In the genomic region with DNA sequence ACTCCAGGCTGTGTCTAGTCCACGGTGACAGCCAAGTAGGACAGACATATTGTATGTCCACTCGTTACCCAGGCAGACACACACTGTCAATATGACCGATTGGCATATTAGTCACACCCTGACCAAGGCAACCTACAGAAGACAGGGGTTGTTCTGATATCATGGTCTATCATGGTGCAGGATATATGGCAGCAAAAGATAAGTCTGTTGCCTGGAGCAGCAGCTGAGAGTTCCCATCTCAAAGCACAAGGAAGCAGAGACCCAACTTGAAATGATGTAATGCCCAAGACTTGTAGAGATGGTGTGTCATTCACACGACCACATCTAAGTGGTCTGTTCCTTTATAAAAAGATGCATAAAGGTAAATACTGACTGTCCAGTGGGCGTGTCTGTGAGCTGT, we compare ENCODE assay signal across 49 mouse cellular contexts. TPM values are rescaled to one million over a fixed set of nuclear protein-coding genes. Genes with fewer than 3 reads are reported as not detected.
"Had no signal": no experiment of that assay in that cellular context is flagged by ENCODE, and none has a peak within 500 bp of the region (broad histone marks: within the 10 kb centered on the region; RNA-seq: fewer than 3 reads in every experiment).

No protein-coding gene starts in this region.

- ATAC-seq: hindbrain, embryonic 16.5 days; hindbrain, postnatal 0 days; inflammation-experienced regulatory T-cells, adult 6 months; intestine, embryonic 15.5 days; intestine, embryonic 16.5 days; intestine, postnatal 0 days had no signal

- H3K9ac ChIP-seq: heart, embryonic 12.5 days; heart, embryonic 13.5 days; heart, embryonic 15.5 days; hindbrain, embryonic 12.5 days; hindbrain, embryonic 13.5 days; hindbrain, embryonic 14.5 days; hindbrain, embryonic 15.5 days; intestine, embryonic 15.5 days; kidney, embryonic 15.5 days had no signal

- H3K4me1 ChIP-seq: heart, embryonic 10.5 days; heart, embryonic 12.5 days; heart, embryonic 13.5 days; heart, embryonic 15.5 days had no signal

- H3K4me3 ChIP-seq: heart, embryonic 10.5 days; heart, embryonic 12.5 days; heart, embryonic 13.5 days; heart, embryonic 15.5 days; hindbrain, embryonic 10.5 days; hindbrain, embryonic 12.5 days; hindbrain, embryonic 13.5 days; hindbrain, embryonic 15.5 days; intestine, embryonic 15.5 days; kidney, embryonic 15.5 days; layer of hippocampus, adult 2 months had no signal

- H3K27me3 ChIP-seq: intestine, embryonic 15.5 days had no signal

- H3K36me3 ChIP-seq: heart, embryonic 10.5 days; heart, embryonic 12.5 days; heart, embryonic 13.5 days; heart, embryonic 15.5 days; hindbrain, embryonic 10.5 days; hindbrain, embryonic 12.5 days; hindbrain, embryonic 13.5 days; hindbrain, embryonic 15.5 days; intestine, embryonic 15.5 days; kidney, embryonic 15.5 days had no signal

- DNase-seq: heart, postnatal 10 days; heart, postnatal 14 days; heart, postnatal 36 days; heart, postnatal 4 days; kidney, adult 11 months; kidney, adult 18-20 months; kidney, adult 2 months; kidney, adult 8-10 months; kidney, adult 9 months; kidney, postnatal 10 days; kidney, postnatal 14 days; kidney, postnatal 25 days; kidney, postnatal 36 days; kidney, postnatal 4 days; layer of hippocampus, adult 9-11 months; layer of hippocampus, postnatal 36 days had no signal

- H3K27ac ChIP-seq: heart, embryonic 10.5 days; heart, embryonic 13.5 days; heart, embryonic 15.5 days; hindbrain, embryonic 10.5 days; hindbrain, embryonic 12.5 days; hindbrain, embryonic 13.5 days; hindbrain, embryonic 14.5 days; hindbrain, embryonic 15.5 days; hindbrain, postnatal 0 days; intestine, embryonic 15.5 days; kidney, embryonic 15.5 days; kidney, postnatal 0 days; layer of hippocampus, adult 2 months had no signal

- H3K9me3 ChIP-seq: heart, embryonic 10.5 days; heart, embryonic 12.5 days; heart, embryonic 13.5 days; heart, embryonic 15.5 days; hindbrain, embryonic 10.5 days; hindbrain, embryonic 12.5 days; hindbrain, embryonic 13.5 days; hindbrain, embryonic 15.5 days; intestine, embryonic 15.5 days; kidney, embryonic 15.5 days had no signal

RNA-seq across cellular contexts. Expression of gene Cd300e, which starts 16.7 kb away (rescaled TPM):
- total RNA-seq: hematopoietic stem cell, adult 5-6 weeks; hindbrain, postnatal 0 days; layer of hippocampus, adult 18-20 months; layer of hippocampus, postnatal 10 days; layer of hippocampus, postnatal 14 days; layer of hippocampus, postnatal 25 days; layer of hippocampus, postnatal 36 days; left cerebral cortex, adult 18-20 months had no signal
- polyA plus RNA-seq: heart, embryonic 11.5 days; heart, embryonic 12.5 days; heart, embryonic 13.5 days; heart, embryonic 14.5 days; heart, embryonic 15.5 days; heart, embryonic 16.5 days; hindbrain, embryonic 10.5 days; hindbrain, embryonic 11.5 days; hindbrain, embryonic 12.5 days; hindbrain, embryonic 13.5 days; hindbrain, embryonic 14.5 days; hindbrain, embryonic 15.5 days; kidney, embryonic 14.5 days; kidney, embryonic 15.5 days; kidney, embryonic 16.5 days; kidney, postnatal 0 days had no signal

RNA-seq across cellular contexts. Expression of gene Cd300ld3, which starts 30.5 kb away (rescaled TPM):
- total RNA-seq: hematopoietic stem cell, adult 5-6 weeks; hindbrain, postnatal 0 days; layer of hippocampus, postnatal 10 days; layer of hippocampus, postnatal 14 days; layer of hippocampus, postnatal 36 days had no signal
- polyA plus RNA-seq: heart, embryonic 10.5 days; heart, embryonic 11.5 days; heart, embryonic 12.5 days; heart, embryonic 13.5 days; heart, embryonic 14.5 days; heart, embryonic 15.5 days; heart, embryonic 16.5 days; heart, postnatal 0 days; hindbrain, embryonic 10.5 days; hindbrain, embryonic 11.5 days; hindbrain, embryonic 12.5 days; hindbrain, embryonic 13.5 days; hindbrain, embryonic 14.5 days; hindbrain, embryonic 15.5 days; hindbrain, embryonic 16.5 days; hindbrain, postnatal 0 days; inflammation-experienced regulatory T-cells, adult 6 months; intestine, embryonic 14.5 days; intestine, embryonic 15.5 days; intestine, embryonic 16.5 days; intestine, postnatal 0 days; kidney, embryonic 14.5 days; kidney, embryonic 15.5 days; kidney, embryonic 16.5 days; kidney, postnatal 0 days had no signal

RNA-seq across cellular contexts. Expression of gene Cd300ld5, which starts 41.1 kb away (rescaled TPM):
- total RNA-seq: hematopoietic stem cell, adult 5-6 weeks; hindbrain, postnatal 0 days had no signal
- polyA plus RNA-seq: heart, embryonic 10.5 days; heart, embryonic 11.5 days; heart, embryonic 12.5 days; heart, embryonic 13.5 days; heart, embryonic 14.5 days; heart, embryonic 15.5 days; heart, embryonic 16.5 days; heart, postnatal 0 days; hindbrain, embryonic 10.5 days; hindbrain, embryonic 11.5 days; hindbrain, embryonic 12.5 days; hindbrain, embryonic 13.5 days; hindbrain, embryonic 14.5 days; hindbrain, embryonic 15.5 days; hindbrain, embryonic 16.5 days; hindbrain, postnatal 0 days; inflammation-experienced regulatory T-cells, adult 6 months; intestine, embryonic 14.5 days; intestine, embryonic 15.5 days; intestine, embryonic 16.5 days; intestine, postnatal 0 days; kidney, embryonic 14.5 days; kidney, embryonic 15.5 days; kidney, embryonic 16.5 days; kidney, postnatal 0 days; large intestine, adult 2 months had no signal

RNA-seq across cellular contexts. Expression of gene Cd300ld4, which starts 51.9 kb away (rescaled TPM):
- total RNA-seq: heart, postnatal 10 days; heart, postnatal 14 days; heart, postnatal 36 days; heart, postnatal 4 days; hematopoietic stem cell, adult 5-6 weeks; hindbrain, postnatal 0 days; layer of hippocampus, postnatal 10 days; layer of hippocampus, postnatal 14 days; left cerebral cortex, adult 18-20 months had no signal
- polyA plus RNA-seq: heart, embryonic 10.5 days; heart, embryonic 11.5 days; heart, embryonic 12.5 days; heart, embryonic 13.5 days; heart, embryonic 14.5 days; heart, embryonic 15.5 days; heart, embryonic 16.5 days; heart, postnatal 0 days; hindbrain, embryonic 10.5 days; hindbrain, embryonic 11.5 days; hindbrain, embryonic 12.5 days; hindbrain, embryonic 13.5 days; hindbrain, embryonic 14.5 days; hindbrain, embryonic 15.5 days; hindbrain, embryonic 16.5 days; hindbrain, postnatal 0 days; inflammation-experienced regulatory T-cells, adult 6 months; intestine, embryonic 14.5 days; intestine, embryonic 15.5 days; intestine, embryonic 16.5 days; intestine, postnatal 0 days; kidney, embryonic 14.5 days; kidney, embryonic 15.5 days; kidney, embryonic 16.5 days; kidney, postnatal 0 days had no signal
